Mouse (Mus musculus): Measurements from ENCODE around the gene Pbx4. TPM values are rescaled to one million over a fixed set of nuclear protein-coding genes. Genes with fewer than 3 reads are reported as not detected.

Pbx4 gene
- total and polyA plus RNA-seq, 3 experiments = 1.0 to 5.9 (median 2.4) TPM

GRCm38 (mm10) chr8:69847167-69848065, 15.1 kb downstream of the Pbx4 start:
- Histone ChIP-seq H3K4me1 (ENCODE audit: control insufficient read depth in 1 of 2, insufficient read depth in 2 of 2) (peaks cover 0 to 9% of the 10 kb centered on the region in 2 experiments; a peak in 2 of 4 replicates), H3K9me3 (replicated peaks; ENCODE audit: low read length) (peaks cover 3% of the 10 kb centered on the region), H3K9ac (ENCODE audit: insufficient read depth, low read depth) (no peak overlapping the region), H3K36me3 (replicated peaks in 1 of 2; ENCODE audit: control insufficient read depth in 1 of 2, insufficient read depth in 1 of 2, low read length in 1 of 2) (no peaks in the 10 kb centered on the region), H3K27me3 (replicated peaks) (no peaks in the 10 kb centered on the region), H3K79me2 (replicated peaks; ENCODE audit: control insufficient read depth, extremely low read depth, insufficient read depth, poor library complexity, severe bottlenecking) (no peaks in the 10 kb centered on the region), H3K4me3 (replicated peaks in 1 of 3; ENCODE audit: low read depth in 2 of 3, low read length in 2 of 3, poor library complexity in 1 of 3) (no peak overlapping the region), H3K27ac (ENCODE audit: insufficient read depth, low read depth) (no peak overlapping the region), H3K4me2 (ENCODE audit: insufficient read depth, low read depth, poor library complexity, severe bottlenecking) (no peak overlapping the region)
- dilution Hi-C loops (cut with MboI; ENCODE audit: extremely low pct_ligation_motif_present, extremely low pct_unique_long_range_greater_than_20kb, low sequenced_read_pairs) = no loop called here
- TF ChIP-seq SMC3 (IDR thresholded peaks at IDR 0.05; ENCODE audit: low read depth, low read length) = no peak
- in situ Hi-C loops (cut with MboI; ENCODE audit: low pct_ligation_motif_present, low pct_unique_long_range_greater_than_20kb, low sequenced_read_pairs) = no loop called here
- no peak for DNase-seq (ENCODE audit: extremely low read depth)

- Histone ChIP-seq H3K4me3 (replicated peaks in 1 of 3; ENCODE audit: low read depth in 2 of 3, low read length in 2 of 3, poor library complexity in 1 of 3) (no peak overlapping the region), H3K36me3 (replicated peaks in 1 of 2; ENCODE audit: control insufficient read depth in 1 of 2, insufficient read depth in 1 of 2, low read length in 1 of 2) (no peaks in the 10 kb centered on the region), H3K27ac (ENCODE audit: insufficient read depth, low read depth) (no peak overlapping the region), H3K9ac (ENCODE audit: insufficient read depth, low read depth) (no peak overlapping the region), H3K79me2 (replicated peaks; ENCODE audit: control insufficient read depth, extremely low read depth, insufficient read depth, poor library complexity, severe bottlenecking) (no peaks in the 10 kb centered on the region), H3K9me3 (replicated peaks; ENCODE audit: low read length) (no peaks in the 10 kb centered on the region), H3K27me3 (replicated peaks) (no peaks in the 10 kb centered on the region), H3K4me2 (ENCODE audit: insufficient read depth, low read depth, poor library complexity, severe bottlenecking) (no peak overlapping the region), H3K4me1 (ENCODE audit: control insufficient read depth in 1 of 2, insufficient read depth in 2 of 2) (peaks cover 0 to 9% of the 10 kb centered on the region in 2 experiments; a peak in 2 of 4 replicates)
- in situ Hi-C loops (cut with MboI; ENCODE audit: low pct_ligation_motif_present, low pct_unique_long_range_greater_than_20kb, low sequenced_read_pairs) (no loop called here), dilution Hi-C loops (cut with MboI; ENCODE audit: extremely low pct_ligation_motif_present, extremely low pct_unique_long_range_greater_than_20kb, low sequenced_read_pairs) (no loop called here)
- no peak for DNase-seq (ENCODE audit: extremely low read depth)
- TF ChIP-seq MAX (IDR thresholded peaks at IDR 0.05; ENCODE audit: low read length) (no peak), USF1 (IDR thresholded peaks at IDR 0.05; ENCODE audit: low read depth, low read length) (no peak), NELFE (IDR thresholded peaks at IDR 0.05; ENCODE audit: low read depth, low read length) (no peak), CTCF (conservative IDR thresholded peaks at IDR 0.05 in 1 of 2, IDR thresholded peaks at IDR 0.05 in 1 of 2; ENCODE audit: low read depth in 2 of 2, low read length in 2 of 2) (no peak), PAX5 (IDR thresholded peaks at IDR 0.05; ENCODE audit: low read length) (no peak), POLR2A (IDR thresholded peaks at IDR 0.05; ENCODE audit: low read depth, low read length) (no peak), CHD2 (IDR thresholded peaks at IDR 0.05; ENCODE audit: low read length) (no peak), SIN3A (IDR thresholded peaks at IDR 0.05; ENCODE audit: low read length) (no peak), JUN (IDR thresholded peaks at IDR 0.05; ENCODE audit: insufficient read depth, low read depth, low read length) (no peak), POLR2AphosphoS2 (IDR thresholded peaks at IDR 0.05; ENCODE audit: low read depth, low read length) (no peak), MXI1 (IDR thresholded peaks at IDR 0.05; ENCODE audit: low read depth, low read length) (no peak), KAT2A (IDR thresholded peaks at IDR 0.05; ENCODE audit: insufficient replicate concordance, low read length) (no peak), JUND (conservative IDR thresholded peaks at IDR 0.05; ENCODE audit: low read depth, low read length) (no peak), SMC3 (IDR thresholded peaks at IDR 0.05; ENCODE audit: low read depth, low read length) (no peak), TCF12 (IDR thresholded peaks at IDR 0.05; ENCODE audit: low read depth, low read length) (no peak), BHLHE40 (IDR thresholded peaks at IDR 0.05; ENCODE audit: low read depth, low read length) (no peak), ZMIZ1 (IDR thresholded peaks at IDR 0.05; ENCODE audit: low read depth, low read length) (no peak)
Observed at GRCm38 (mm10) chr8:69848951-69849350, 16.7 kb downstream of the Pbx4 start.

All from CH12.LX (cell line).